Mouse (Mus musculus): ENCODE results near the gene Itk. TPM values are rescaled to one million over a fixed set of nuclear protein-coding genes. Genes with fewer than 3 reads are reported as not detected.
A peak's percentile ranks its signal among the peaks of the same experiment; 100 is the strongest.
"Not testable (repeated sequence)": the region's sequence is repeated elsewhere in the genome, so short reads cannot be mapped to it uniquely, and the experiment has no call there.

Gene Itk
- under 1 TPM; 0.12 to 0.16 TPM for total RNA-seq (2021)

DNA sequence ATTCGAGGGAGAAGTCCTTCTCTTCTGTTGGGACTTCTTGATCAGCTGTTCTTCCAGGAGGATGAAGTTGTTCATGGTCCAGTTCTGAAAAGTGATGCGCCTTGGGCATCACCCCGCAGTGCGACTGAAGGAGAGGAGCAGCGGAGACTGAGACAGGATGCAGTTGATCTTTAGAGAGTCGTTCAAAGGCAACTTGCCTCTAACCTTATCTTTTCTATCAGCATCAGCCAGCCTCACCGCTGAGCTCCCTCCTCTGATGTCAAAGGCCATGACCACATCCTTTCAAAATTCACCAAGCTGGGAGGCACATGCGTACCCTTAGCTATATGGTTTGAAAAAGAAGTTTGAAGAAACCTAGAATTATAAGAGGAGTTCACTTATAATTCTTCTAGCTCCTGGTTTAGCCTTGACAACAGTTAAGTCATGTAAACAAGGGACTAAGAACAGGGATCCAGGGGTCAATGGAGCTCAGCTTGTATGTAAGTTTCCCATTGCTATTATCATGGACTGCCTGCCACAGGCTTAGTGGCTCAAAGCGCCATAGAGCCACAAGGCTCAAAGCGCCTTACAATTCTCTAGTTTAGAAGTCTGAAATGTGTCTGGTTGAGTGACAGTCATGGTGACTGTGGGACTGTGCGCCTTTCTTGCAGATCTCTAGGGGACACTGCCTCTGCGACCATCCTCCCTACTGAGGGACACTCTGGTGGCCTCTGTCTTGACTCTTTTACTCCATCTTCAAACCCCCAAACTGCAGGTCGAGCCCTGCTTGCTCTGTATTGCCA is at the start of gene Itk:
Itk (minus strand) TSS at position 180 of the 782 bp plus-strand sequence.
- intact Hi-C loops (cut with DNase I), result no loop called here
- DNase-seq, result no peak

DNA sequence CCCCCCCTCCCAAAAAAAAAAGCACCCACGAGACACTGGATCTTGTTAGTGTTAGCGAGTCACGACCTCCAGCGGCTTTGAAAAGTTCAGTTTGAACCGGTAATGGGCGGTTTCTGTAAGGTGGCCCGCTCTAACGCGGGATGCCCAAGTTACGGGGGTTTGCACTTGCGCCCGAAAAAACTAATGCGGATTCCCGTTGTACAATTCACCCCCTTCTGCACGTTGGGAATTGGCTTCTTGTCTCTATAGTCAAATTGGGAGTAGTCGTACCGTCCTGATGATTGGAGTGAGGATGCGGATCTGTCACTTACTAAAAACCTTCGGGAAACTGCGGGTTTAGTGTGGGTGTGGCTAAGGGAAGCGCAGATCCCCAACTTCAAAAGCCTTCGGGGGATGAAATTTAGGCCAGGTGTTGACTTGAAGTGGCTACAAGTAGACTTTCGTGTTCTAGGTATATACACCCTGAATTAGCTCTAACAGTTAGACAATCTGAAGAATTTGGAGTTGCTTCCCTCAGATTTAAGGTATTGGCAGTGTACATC is 48.2 kb upstream of the Itk start:
- intact Hi-C loops (cut with DNase I), result no loop called here
- no peak for DNase-seq

DNA sequence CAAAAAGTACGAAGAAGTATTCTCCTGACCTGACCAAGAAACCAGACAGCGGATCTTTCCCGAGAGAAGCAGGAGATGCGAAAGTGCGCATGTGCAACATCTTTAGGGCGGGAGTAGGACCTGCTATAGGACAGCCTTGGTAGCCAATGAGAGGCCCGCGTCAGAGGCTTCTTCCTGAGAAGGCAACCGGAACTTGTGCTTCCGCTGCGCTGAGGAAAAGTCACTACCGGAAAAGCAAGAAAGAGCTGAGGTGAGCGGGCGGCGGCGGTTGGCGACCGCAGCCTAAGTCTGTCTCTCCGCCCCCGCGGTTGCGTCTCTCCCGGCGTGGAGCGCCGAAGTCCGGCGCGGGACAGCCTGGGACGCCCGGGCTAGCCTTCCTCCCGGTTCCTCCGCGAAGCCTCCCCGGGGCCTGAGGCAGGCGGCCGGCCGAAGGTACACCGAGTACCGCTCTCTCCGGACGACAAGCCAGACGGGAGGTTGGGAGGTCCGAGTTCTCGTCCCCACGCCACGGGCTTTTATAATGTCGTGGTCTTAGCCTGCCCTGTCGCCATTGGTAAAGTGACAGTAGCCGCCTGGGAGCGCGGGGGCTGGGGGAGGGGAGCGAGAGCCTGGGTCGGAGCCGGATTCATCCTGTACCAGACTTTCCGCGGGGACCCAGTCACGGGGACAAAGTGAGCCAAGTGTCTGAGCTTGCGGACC is 47.6 kb upstream of the Itk start, which contains the start of gene Med7:
Med7 (plus strand) TSS at position 166 of the 699 bp plus-strand sequence.
- intact Hi-C loops (cut with DNase I), result no loop called here
- peak; percentile 95 for DNase-seq

DNA sequence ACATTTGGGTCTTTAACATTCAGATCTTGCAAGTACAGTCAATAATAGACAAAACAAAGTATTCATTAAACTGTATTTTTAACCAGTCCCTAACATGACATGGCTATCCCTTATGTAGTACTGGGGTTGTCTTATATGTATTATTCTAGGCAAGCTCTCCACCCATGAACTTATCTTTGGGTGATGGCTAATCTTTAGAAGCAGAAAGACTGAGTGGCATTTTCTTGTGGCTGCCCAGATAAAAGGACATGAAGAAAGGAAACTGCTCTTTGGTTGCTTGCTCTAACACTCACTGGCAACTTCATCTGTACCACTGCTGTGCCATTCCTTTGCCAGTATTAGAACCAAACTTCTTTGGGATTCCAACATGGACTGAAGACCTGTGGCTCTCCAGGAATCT is 46.0 kb upstream of the Itk start:
- intact Hi-C loops (cut with DNase I), result no loop called here
- DNase-seq, result no peak

DNA sequence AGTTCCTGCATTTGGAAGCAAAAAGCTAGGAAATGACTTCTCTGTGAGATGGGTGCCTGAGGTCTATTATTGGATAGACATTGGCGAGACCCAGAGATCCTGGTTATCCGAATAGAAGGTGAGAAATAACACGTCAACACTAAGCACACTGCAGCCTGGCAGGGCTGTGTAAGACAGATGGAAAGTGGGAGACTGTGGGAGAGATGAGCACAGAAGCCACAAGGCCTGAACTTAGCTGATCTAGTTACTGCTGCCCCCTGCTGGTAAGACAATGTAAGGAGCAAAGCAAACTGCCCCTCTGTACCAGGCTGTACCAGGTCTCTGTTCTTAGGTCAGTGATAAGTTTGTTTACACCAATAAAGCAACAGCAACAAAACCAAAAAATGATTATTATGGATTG is 41.8 kb upstream of the Itk start:
- peak; percentile 81 for DNase-seq
- intact Hi-C loops (cut with DNase I), result no loop called here

DNA sequence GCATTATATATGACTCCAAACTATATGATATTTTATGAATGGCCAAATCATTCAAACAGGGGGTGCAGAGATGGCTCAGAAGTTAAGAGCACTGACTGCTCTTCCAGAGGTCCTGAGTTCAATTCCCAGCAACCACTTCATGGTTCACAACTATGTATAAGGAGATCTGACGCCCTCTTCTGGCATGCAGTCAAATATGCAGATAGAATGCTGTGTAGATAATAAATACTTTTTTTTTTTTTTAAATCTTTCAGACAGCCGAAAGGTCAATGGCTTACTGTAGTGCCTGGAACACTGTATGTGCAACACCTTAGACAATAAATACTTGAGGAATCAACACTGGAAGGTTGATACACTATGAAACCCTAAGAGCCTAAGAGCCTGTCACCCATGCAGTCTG is 40.8 kb upstream of the Itk start:
- intact Hi-C loops (cut with DNase I), result no loop called here
- DNase-seq, result no peak

DNA sequence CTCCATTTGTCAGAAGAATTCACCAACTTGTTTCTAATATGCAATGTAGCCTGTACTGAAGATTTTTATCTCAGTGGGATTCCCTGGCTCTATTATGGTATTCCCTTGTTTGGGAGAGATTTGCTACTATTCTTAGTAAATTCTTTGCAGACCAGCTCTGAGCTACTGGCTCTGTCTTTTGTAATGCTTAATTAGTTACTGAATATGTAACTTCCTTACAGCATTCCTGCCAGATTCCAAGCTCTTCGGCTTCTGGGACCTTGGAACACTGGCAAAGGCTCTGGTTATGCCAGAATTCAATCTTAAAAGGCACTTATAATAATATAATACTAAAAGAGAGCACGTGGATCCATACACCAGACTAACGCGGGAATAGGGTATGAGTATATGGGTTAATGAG is 38.8 kb upstream of the Itk start:
- intact Hi-C loops (cut with DNase I), result loop anchor here (5.0 kb wide), 1 partner anchor 156 kb away; no protein-coding TSS in a partner anchor
- not testable (repeated sequence) for DNase-seq

DNA sequence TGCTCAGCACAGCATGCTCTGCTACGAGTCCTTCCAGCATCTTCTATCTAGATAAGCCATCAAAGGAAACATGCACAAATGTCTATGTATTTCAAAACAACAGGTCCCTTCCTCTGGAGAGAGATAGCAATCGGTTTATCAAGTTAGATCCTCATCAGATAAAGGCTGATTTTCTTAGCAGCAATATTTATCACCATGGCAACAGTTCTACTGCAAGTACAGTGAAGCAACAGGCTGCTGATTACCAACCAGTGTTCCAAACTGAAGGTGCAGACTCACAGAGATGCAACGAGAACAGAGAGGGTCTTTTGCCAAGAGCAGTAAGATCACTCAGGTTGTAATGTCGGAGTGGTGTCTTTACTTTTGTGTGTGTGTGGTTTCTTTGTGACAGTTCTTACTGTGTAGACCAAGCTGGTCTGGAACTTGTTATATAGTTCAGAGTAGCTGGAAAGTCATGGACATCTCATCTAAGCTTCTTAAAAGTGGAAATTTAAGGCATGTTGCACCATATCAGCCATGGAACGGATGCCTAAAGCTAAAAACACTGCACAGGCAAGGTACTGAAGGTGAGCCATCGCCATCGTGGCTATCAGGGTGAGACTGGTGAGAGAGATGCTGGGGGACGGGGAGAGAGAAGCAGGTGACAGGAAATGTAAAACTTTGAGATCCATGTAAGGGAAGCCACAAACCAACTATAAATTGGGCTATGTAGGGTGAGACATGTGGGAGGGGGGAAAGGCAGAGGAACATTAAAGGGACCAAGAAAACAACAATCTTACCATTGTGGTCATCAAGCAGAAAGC is 32.0 kb upstream of the Itk start:
- DNase-seq, result no peak
- intact Hi-C loops (cut with DNase I), result no loop called here

DNA sequence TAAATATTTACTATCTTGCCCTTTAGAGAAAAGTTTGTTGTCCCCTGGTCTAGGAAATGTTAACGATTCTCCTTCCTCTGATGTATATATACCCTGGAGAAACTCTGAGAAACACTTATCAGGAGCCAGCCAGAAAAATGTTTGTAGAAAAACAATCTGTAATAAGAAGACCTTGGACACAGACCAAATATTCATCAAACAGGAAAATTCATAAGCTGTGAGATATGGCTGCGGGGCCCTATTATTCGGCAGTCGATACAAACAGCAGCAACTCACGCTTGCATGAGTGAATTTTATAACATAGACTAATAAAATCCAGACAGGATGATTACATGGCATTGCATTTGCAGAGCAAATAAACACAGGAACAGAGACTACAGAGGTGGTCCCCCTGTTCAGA is 29.5 kb upstream of the Itk start:
- no peak for DNase-seq
- intact Hi-C loops (cut with DNase I), result no loop called here

DNA sequence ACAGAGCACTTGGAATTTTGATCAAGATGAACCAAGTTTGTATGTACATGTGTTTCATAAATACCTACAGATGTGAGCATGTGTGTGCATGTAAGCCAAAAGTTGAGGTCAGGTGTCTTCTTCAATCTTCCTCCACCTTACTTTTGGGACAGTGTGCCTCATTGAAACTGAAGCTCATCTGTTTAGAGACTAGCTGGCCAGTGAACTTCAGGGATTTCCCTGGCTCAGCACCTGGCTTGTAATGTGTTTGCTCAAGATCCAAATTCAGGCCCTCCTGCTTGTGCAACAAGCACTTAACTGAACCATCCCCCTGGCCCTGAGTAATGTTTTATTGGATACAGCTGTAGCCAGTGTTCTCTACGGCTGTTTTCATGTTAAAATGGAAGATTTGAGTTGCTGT is 29.1 kb upstream of the Itk start:
- DNase-seq, result no peak
- intact Hi-C loops (cut with DNase I), result no loop called here

DNA sequence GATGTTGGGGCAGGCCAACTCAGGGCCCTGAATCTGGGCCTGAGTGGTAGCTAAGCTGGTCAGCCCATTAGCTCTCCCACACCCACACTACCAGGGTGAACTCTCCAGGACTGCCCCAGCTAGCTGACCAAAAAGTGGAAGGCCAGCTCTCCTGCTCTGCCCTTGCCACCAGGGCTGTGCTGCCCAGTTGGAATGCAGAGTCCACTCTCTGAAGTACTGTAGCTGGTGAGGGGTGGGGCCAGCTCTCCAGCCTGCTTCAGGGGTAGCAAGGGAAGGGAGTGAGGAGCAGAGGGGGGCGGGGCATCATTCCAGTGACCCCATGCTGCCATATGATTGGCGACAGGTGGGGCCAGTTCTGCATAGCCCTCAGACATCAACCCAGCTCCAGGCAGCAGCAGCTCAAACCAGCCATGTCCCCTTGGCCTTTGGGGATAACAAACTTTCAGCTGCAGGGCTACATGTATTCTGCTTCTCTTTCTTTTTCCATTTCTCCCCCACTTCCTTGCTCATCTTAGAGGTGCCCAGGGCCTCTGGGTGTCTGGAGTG is 20.8 kb upstream of the Itk start:
- DNase-seq, result no peak
- intact Hi-C loops (cut with DNase I), result no loop called here

DNA sequence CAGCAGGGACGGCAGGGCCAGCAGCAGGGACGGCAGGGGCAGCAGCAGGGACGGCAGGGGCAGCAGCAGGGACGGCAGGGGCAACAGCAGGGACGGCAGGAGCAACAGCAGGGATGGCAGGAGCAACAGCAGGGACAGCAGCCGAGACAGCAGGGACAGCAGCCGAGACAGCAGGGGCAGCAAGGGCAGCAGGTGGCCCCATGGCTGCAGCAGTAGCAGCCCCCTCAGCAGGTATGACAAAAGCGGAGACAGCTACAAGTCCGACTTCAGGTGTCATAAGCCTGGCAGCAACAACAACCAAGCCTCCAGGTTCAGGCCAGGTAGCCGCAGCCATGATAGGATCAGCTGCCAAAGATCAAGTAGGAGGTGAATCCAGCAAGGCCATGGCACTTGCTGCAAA is 17.4 kb upstream of the Itk start:
- peak; percentile 21 for DNase-seq
- intact Hi-C loops (cut with DNase I), result no loop called here

DNA sequence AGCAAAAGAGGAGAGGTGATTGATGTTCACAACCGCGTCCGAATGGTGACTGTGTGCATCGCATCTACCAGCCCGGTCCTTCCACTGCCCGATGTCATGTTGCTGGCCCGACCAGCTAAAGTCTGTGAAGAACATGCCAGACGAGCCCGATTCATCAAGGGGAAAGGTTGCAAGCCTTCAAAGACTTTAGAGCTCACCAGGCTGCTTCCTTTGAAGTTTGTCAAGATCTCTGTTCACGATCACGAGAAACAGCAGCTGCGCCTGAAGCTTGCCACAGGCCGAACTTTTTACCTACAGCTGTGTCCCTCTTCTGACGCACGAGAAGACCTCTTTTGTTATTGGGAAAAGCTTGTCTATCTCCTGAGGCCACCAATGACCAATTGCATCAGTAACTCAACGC is 15.7 kb upstream of the Itk start:
- no peak for DNase-seq

DNA sequence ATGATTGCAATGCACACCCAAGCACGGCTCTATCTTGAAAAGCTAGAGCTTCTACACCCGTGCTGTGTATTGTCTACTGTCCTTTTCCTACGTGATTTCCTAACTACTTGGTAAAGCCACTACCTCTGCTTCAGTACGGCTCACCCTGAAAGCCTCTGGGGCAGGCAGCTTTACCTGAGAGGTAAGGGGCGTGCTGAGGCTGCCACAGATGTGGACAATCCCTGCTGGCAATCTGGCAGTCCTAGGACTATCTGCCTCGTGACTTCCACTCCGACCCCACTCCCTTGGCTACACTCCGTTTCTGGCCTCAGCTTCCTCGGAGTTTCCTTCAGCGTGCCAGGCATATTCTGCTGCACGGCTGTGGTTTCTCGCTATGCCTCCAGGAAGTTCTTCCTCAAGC is 12.2 kb upstream of the Itk start:
- no peak for DNase-seq
- intact Hi-C loops (cut with DNase I), result no loop called here

More for the DNA sequence above, 15.7 kb upstream of the Itk start:
- intact Hi-C loops (cut with DNase I), result no loop called here

DNA sequence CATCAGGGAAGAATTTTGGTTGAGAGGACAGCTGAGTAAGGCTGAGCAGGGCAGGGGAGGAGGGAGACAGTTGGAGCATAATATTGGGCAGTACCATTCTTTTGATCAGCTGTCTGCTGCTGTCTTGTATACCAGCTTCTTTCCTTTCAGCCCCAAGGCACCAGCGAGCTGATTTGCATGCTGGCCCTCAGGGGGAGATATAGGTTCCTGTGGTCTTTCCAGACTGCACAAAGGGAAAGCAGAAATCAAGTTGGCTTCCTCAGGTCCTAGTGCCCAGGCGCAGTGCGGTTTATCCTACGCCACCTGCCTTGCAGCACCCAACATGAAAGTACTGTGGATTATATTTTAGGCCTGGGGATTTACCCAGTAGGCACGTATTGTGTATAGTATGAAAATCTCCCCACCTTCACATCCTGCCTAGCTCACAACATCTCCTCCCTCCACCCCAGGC is 9.6 kb upstream of the Itk start:
- intact Hi-C loops (cut with DNase I), result no loop called here

DNA sequence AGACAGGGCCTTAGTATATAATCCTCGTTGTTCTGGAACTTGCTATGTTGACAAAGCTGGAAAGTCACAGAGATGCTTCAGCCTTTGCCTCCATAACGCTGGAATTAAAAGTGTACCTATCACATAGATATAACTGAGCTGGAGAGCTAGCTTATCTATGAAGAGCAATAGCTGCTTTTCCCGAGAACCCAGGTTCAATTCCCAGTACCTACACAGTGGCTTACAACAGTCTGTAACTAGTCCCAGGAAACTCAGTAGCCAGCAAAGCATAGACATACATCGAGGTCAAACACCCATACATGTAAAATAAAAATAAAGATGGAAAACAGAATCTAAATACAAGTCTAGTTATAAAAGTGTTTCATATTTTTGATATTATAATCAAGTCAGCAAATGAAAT is 9.2 kb upstream of the Itk start:
- no peak for DNase-seq
- intact Hi-C loops (cut with DNase I), result no loop called here

More for the DNA sequence above, 9.6 kb upstream of the Itk start:
- DNase-seq, result no peak

DNA sequence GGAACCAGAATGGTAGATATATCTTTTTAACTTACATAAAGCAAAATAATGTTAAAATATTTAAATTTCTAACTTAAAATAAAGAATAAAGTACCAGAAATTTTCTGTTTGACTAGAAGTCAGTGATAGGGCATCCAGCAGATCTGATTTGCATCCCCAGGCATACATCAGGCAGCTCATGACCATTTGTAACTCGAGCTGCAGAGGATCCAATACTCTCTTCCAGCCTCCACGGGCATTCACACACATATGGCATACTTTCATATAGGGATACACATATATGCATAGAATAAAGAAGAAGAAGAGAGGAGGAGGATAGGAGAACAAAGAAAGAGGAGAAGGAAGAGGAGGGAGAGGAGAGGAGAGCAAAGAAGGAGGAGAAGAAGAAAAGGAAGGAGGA is 8.6 kb upstream of the Itk start:
- intact Hi-C loops (cut with DNase I), result no loop called here

DNA sequence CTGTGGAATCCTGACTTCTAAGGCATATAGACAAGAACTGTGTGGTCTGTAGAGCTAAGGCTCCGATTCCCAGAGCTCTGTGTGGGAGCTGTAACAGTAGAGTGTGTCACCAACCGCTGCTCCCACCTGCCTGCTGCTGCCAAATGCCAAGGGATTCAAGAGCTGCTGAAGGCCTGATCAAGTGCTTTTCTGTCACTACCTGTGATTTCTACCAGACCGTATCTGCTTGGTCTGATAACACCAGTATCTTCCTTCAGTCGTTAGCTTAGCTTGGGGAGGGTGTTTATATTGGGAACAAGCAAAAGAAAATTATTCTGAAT is 7.5 kb upstream of the Itk start:
- DNase-seq, result no peak
- intact Hi-C loops (cut with DNase I), result no loop called here

More for the DNA sequence above, 8.6 kb upstream of the Itk start:
- no peak for DNase-seq

DNA sequence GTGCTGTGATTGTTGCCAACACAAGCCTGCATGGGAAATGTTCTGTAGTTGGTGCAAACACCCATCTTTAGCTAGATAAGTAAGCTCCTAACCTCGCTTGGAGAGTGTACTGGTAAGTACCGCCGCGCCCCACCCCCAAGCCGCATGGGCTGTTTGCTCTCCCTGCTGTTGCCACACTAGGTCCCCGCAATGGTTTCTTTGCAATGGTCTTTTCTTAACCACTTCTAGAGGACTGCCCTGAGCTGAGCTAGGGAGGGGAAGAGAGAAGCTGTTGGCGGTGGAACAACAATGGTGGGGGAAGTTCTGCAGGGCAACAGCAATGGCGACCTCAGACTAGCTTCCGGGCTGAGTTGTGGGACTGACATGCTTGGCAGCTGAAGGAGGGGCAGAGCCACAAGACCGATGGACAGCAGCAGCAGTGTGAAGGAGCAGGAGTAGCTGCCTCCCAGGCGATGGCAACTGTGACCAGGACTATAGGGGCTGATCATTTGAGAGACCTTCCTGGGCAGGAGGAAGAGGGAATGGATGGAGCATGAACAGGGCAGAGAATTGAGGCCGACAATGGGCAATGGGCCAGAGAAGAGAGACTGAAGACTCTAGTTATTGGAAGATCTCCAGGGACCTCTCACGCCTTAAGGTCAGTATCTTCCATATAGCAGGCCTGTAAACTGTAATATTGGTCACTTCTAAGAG is 7.0 kb upstream of the Itk start, which contains the start of gene Fam71b:
Fam71b (plus strand) TSS at position 393 of the 693 bp plus-strand sequence.
- no peak for DNase-seq
- intact Hi-C loops (cut with DNase I), result no loop called here

DNA sequence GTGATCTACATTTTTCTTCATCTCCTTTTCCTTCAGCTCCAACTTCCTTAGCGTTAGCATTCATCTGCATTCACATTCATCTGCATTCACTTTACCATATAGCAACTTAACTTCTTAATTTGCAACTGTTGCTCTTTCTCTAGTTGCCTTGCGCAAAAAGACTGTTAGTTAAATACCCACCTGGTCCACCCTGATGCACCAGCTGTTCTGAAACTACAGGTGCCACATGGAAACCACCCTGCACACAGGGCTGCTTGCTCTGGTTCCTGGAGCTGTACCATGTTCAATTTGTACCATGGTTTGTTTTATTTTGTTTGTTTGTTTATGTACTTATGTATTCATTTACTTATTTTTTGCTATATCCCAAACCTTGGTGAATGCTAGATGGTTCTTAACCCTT is 6.4 kb upstream of the Itk start:
- intact Hi-C loops (cut with DNase I), result no loop called here
- DNase-seq, result no peak

Data from left cerebral cortex, postnatal 4 days (tissue).